Mouse (Mus musculus) kidney, adult 2 months (tissue): ENCODE measurements around the gene Myo1a. TPM values are rescaled to one million over a fixed set of nuclear protein-coding genes. Genes with fewer than 3 reads are reported as not detected.

Source experiments
- DNase-seq: peaks from one replicate; pipeline ENCODE4 v3.0.0; 2021
- H3K27ac ChIP-seq: fragments of 200-500 bp; 2 replicates; pipeline ENCODE4 v1.5.1; 2012; ENCODE audit warnings: low read depth, low read length, control low read depth, inconsistent platforms; ENCODE audit not compliant: insufficient read depth
- H3K27me3 ChIP-seq: fragments of 200-500 bp; replicated peaks from 2 replicates; pipeline ENCODE4 v1.6.1; 2012; ENCODE audit warnings: mild to moderate bottlenecking, moderate library complexity, low read length, inconsistent platforms; ENCODE audit not compliant: control insufficient read depth, insufficient read depth
- H3K36me3 ChIP-seq: fragments of 200-500 bp; 2 replicates; pipeline ENCODE4 v1.6.1; 2012; ENCODE audit warnings: mild to moderate bottlenecking, moderate library complexity, low read length, inconsistent platforms; ENCODE audit not compliant: control insufficient read depth, insufficient read depth
- H3K4me1 ChIP-seq: fragments of 200-500 bp; 2 replicates; pipeline ENCODE4 v1.6.1; 2011; ENCODE audit warnings: low read length; ENCODE audit not compliant: control insufficient read depth, insufficient read depth
- H3K4me3 ChIP-seq: fragments of 200-500 bp; 2 replicates; pipeline ENCODE4 v1.5.1; 2011; ENCODE audit warnings: mild to moderate bottlenecking, low read depth, low read length, control low read depth; ENCODE audit not compliant: insufficient read depth
- CTCF ChIP-seq: fragments of 200-500 bp; conservative IDR thresholded peaks from 2 replicates; pipeline ENCODE4 v1.5.1; 2011; ENCODE audit warnings: low read depth, mild to moderate bottlenecking, control low read depth, low read length, moderate library complexity, mixed read lengths; ENCODE audit not compliant: insufficient read depth, insufficient read length
- POLR2A ChIP-seq: fragments of 200-500 bp; IDR thresholded peaks from one replicate; pipeline ENCODE4 v1.6.1; 2011; ENCODE audit warnings: low read depth, low read length, control low read depth
- WGBS: fragments of 180-500 bp; shearing (Covaris S2); methylation state at CpG from one replicate; pipeline ENCODE4 v1.1.7; 2018; 5-methylcytosine and 5-hydroxymethylcytosine counted together
- polyA plus RNA-seq: library from polyadenylated mRNA; depleted of rRNA; stranded (reverse); fragments of >200 nt; gene quantifications from 2 replicates; pipeline ENCODE4 v1.2.3, GENCODE M21; 2012; rRNA removed

The Myo1a gene
- polyA plus RNA-seq, 1 experiment: 0.06 TPM

- Histone ChIP-seq H3K27me3 (no peaks in the 10 kb centered on the region), H3K36me3 (no peaks in the 10 kb centered on the region), H3K4me1 (peaks cover 5% of the 10 kb centered on the region; the same call in 1 of the 2 replicates), H3K27ac (no peak overlapping the region), H3K4me3 (no peak overlapping the region)
- TF ChIP-seq POLR2A (no peak), CTCF (no peak)
- 37% methylated on average over 12 of the region's 12 CpGs for WGBS
- peak; percentile 85 for DNase-seq
Observed at GRCm38 (mm10) chr10:127763914-127764680, 59.1 kb downstream of the Myo1a start.

- H3K4me1 ChIP-seq: peaks cover 5% of the 10 kb centered on the region; the same call in 1 of the 2 replicates
- WGBS: 56% methylated on average over 1 of the region's 1 CpGs
- no peak for TF ChIP-seq CTCF
- TF ChIP-seq POLR2A: no peak
- no peak overlapping the region for H3K27ac ChIP-seq
- no peaks in the 10 kb centered on the region for H3K36me3 ChIP-seq
- DNase-seq: no peak
- no peaks in the 10 kb centered on the region for H3K27me3 ChIP-seq
- H3K4me3 ChIP-seq: no peak overlapping the region
Observed at GRCm38 (mm10) chr10:127766564-127766963, 61.6 kb downstream of the Myo1a start.

Other genes starting within 250 kb of the Myo1a start
- gene Stac3, start 203.5 kb upstream of the Myo1a start, polyA plus RNA-seq: 1.2 and 3.0 TPM in 2 replicates
- 24.4 and 27.4 TPM in 2 replicates for gene Ndufa4l2, start 190.2 kb upstream of the Myo1a start, polyA plus RNA-seq
- 232 and 274 TPM in 2 replicates for gene Shmt2, start 182.7 kb upstream of the Myo1a start, polyA plus RNA-seq
- 2.0 and 2.2 TPM in 2 replicates for gene Nxph4, start 170.6 kb upstream of the Myo1a start, polyA plus RNA-seq
- gene Lrp1, start 84.0 kb upstream of the Myo1a start, polyA plus RNA-seq: 55.3 and 57.8 TPM in 2 replicates
- 70.2 and 72.1 TPM in 2 replicates for gene Stat6, start 62.2 kb upstream of the Myo1a start, polyA plus RNA-seq
- gene Nemp1, start 38.3 kb upstream of the Myo1a start, polyA plus RNA-seq: 2.3 and 2.5 TPM in 2 replicates
- gene Nab2, start 36.6 kb upstream of the Myo1a start, polyA plus RNA-seq: 17.9 and 18.6 TPM in 2 replicates
- gene Tac2, start 19.3 kb downstream of the Myo1a start, polyA plus RNA-seq: 0.26 TPM in 1 of 2 replicates, not detected in the other
- 7.2 and 7.3 TPM in 2 replicates for gene Zbtb39, start 34.4 kb downstream of the Myo1a start, polyA plus RNA-seq
- gene Gpr182, start 46.6 kb downstream of the Myo1a start, polyA plus RNA-seq: 8.1 and 9.7 TPM in 2 replicates
- 1.1 and 1.3 TPM in 2 replicates for gene Rdh1, start 54.6 kb downstream of the Myo1a start, polyA plus RNA-seq
- 2.1 and 2.3 TPM in 2 replicates for gene Rdh16f1, start 54.6 kb downstream of the Myo1a start, polyA plus RNA-seq
- gene Rdh9, start 71.2 kb downstream of the Myo1a start, polyA plus RNA-seq: 0.10 and 0.13 TPM in 2 replicates
- 61.2 and 67.5 TPM in 2 replicates for gene Rdh16, start 96.0 kb downstream of the Myo1a start, polyA plus RNA-seq
- gene Rdh19, start 144.8 kb downstream of the Myo1a start, polyA plus RNA-seq: 1.6 and 2.0 TPM in 2 replicates
- gene Rdh16f2, start 161.3 kb downstream of the Myo1a start, polyA plus RNA-seq: 391 and 483 TPM in 2 replicates
- gene Rdh7, start 183.6 kb downstream of the Myo1a start, polyA plus RNA-seq: 0.20 and 0.31 TPM in 2 replicates
- 0.13 TPM in 1 of 2 replicates, not detected in the other for gene Sdr9c7, start 193.3 kb downstream of the Myo1a start, polyA plus RNA-seq